Mouse (Mus musculus): ENCODE data around the gene Stard3.

DNA sequence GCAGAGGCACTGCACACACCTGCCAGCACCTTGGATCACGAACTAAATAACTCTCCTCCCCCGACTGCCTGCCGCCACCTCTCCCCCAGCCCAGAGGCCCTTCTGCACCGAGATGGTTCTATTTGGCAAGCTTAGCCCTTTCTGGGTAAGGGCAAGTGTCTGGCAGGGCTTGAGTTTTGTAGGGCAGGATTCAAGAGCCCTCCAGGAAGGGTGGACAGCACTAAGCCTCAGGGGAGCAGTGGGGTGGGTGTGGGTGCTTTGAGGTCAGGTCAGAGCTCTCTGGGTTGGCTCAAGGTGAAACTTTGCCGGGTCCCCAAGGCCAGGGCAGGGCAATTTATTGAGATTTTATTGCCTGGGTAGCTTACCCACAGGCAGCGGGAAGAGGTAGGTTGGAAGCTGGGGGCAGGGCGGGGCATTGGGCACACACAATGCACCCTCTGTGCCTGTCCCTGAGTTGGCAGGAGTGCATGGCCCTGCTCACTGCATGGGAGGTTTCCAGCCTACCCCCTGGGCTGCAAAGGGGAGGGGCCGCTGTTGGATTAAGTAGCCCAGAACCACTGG is 4.4 kb upstream of the Stard3 start:
- TF ChIP-seq CTCF (IDR thresholded peaks at IDR 0.05; ENCODE audit: extremely low read depth, insufficient read length, insufficient replicate concordance, low read depth, low read length) (no peak), POLR2A (IDR thresholded peaks at IDR 0.05; ENCODE audit: low read depth, low read length) (no peak)
